Mouse (Mus musculus) heart, embryonic 14.5 days (tissue): ENCODE data around the gene Cdh23. TPM values are rescaled to one million over a fixed set of nuclear protein-coding genes. Genes with fewer than 3 reads are reported as not detected.

Experiments
- ATAC-seq: fragments of 200-750 bp; cut with Nextera tagmentation; 2 replicates; pipeline ENCODE4 v1.8.0; 2017; ENCODE audit warnings: low read depth, moderate TSS enrichment; ENCODE audit not compliant: insufficient number of reproducible peaks, insufficient read depth, low FRiP score
- H3K27ac ChIP-seq, 2 experiments: fragments of 200-500 bp in 1 of 2; fragments of 300-500 bp in 1 of 2; sonication (generic) in 1 of 2; replicated peaks in 1 of 2; 2 replicates each; pipeline ENCODE4 v1.5.1; 2012 to 2014; ENCODE audit warnings: low read depth in 2 of 2, low read length in 2 of 2, control low read depth in 1 of 2, mild to moderate bottlenecking in 1 of 2, mixed read lengths in 1 of 2; ENCODE audit not compliant: control insufficient read depth in 1 of 2, insufficient read depth in 1 of 2
- H3K27me3 ChIP-seq: fragments of 300-500 bp; sonication (generic); 2 replicates; pipeline ENCODE4 v1.6.1; 2014; ENCODE audit warnings: mild to moderate bottlenecking, low read length, control low read depth; ENCODE audit not compliant: control insufficient read depth, insufficient read depth
- H3K36me3 ChIP-seq: fragments of 300-500 bp; sonication (generic); 2 replicates; pipeline ENCODE4 v1.6.1; 2014; ENCODE audit warnings: mild to moderate bottlenecking, control low read depth, low read length, mixed read lengths; ENCODE audit not compliant: control insufficient read depth, insufficient read depth
- H3K4me1 ChIP-seq, 2 experiments: fragments of 200-500 bp in 1 of 2; fragments of 300-500 bp in 1 of 2; sonication (generic) in 1 of 2; 2 replicates each; pipeline ENCODE4 v1.6.1; 2012 to 2014; ENCODE audit warnings: low read length in 2 of 2, control low read depth in 1 of 2, mixed read lengths in 1 of 2; ENCODE audit not compliant: control insufficient read depth in 2 of 2, insufficient read depth in 2 of 2
- H3K4me2 ChIP-seq: fragments of 300-500 bp; sonication (generic); 2 replicates; pipeline ENCODE4 v1.6.1; 2014; ENCODE audit warnings: mild to moderate bottlenecking, low read length
- H3K4me3 ChIP-seq, 2 experiments: fragments of 200-500 bp in 1 of 2; fragments of 300-500 bp in 1 of 2; sonication (generic) in 1 of 2; 2 replicates each; pipeline ENCODE4 v1.5.1; 2012 to 2014; ENCODE audit warnings: low read length in 2 of 2, mild to moderate bottlenecking in 2 of 2, control low read depth in 1 of 2, low read depth in 1 of 2, moderate library complexity in 1 of 2; ENCODE audit not compliant: control insufficient read depth in 1 of 2, insufficient read depth in 1 of 2
- H3K9ac ChIP-seq: fragments of 300-500 bp; sonication (generic); 2 replicates; pipeline ENCODE4 v1.6.1; 2014; ENCODE audit warnings: mild to moderate bottlenecking, low read length
- H3K9me3 ChIP-seq: fragments of 300-500 bp; sonication (generic); 2 replicates; pipeline ENCODE4 v1.6.1; 2016; ENCODE audit warnings: low read length, control low read depth; ENCODE audit not compliant: control insufficient read depth
- WGBS: fragments of 180-500 bp; shearing (Covaris S2); extraction: QIAGEN DNeasy Blood & Tissue Kit; methylation state at CpG from one replicate; pipeline ENCODE4 v1.1.7; 2014; 5-methylcytosine and 5-hydroxymethylcytosine counted together
- polyA plus RNA-seq: library from polyadenylated mRNA; unstranded; fragments of >200 nt; fragmentation: Nextera tagmentation; extraction: Ambion mirVana; gene quantifications from 2 replicates; pipeline ENCODE4 v1.2.1, GENCODE M21; 2014

Gene Cdh23
- polyA plus RNA-seq, 1 experiment from 2014 or later: 0.31 TPM

- Histone ChIP-seq H3K27ac (no peak overlapping the region), H3K36me3 (no peaks in the 10 kb centered on the region), H3K4me2 (no peak overlapping the region), H3K4me3 (no peak overlapping the region), H3K4me1 (no peaks in the 10 kb centered on the region), H3K9me3 (no peaks in the 10 kb centered on the region; the same call in 1 of the 2 replicates), H3K27me3 (no peaks in the 10 kb centered on the region), H3K9ac (no peak overlapping the region)
- WGBS: 7% methylated on average over 2 of the region's 2 CpGs
- ATAC-seq: no peak
Measured at GRCm38 (mm10) chr10:60443078-60443477, 253.2 kb downstream of the Cdh23 start.

GRCm38 (mm10) chr10:60442321-60442720 lies 254.0 kb downstream of the Cdh23 start:
- Histone ChIP-seq H3K9me3 (no peaks in the 10 kb centered on the region; the same call in 1 of the 2 replicates), H3K4me2 (no peak overlapping the region), H3K36me3 (no peaks in the 10 kb centered on the region), H3K27ac (no peak overlapping the region), H3K4me1 (no peaks in the 10 kb centered on the region), H3K27me3 (no peaks in the 10 kb centered on the region), H3K4me3 (no peak overlapping the region), H3K9ac (no peak overlapping the region)
- ATAC-seq: no peak
- WGBS: 74% methylated on average over 4 of the region's 4 CpGs

- H3K36me3 ChIP-seq: no peaks in the 10 kb centered on the region
- no peaks in the 10 kb centered on the region for H3K4me1 ChIP-seq
- no peak overlapping the region for H3K27ac ChIP-seq
- no peaks in the 10 kb centered on the region for H3K9me3 ChIP-seq
- no peak overlapping the region for H3K4me2 ChIP-seq
- no peak overlapping the region for H3K9ac ChIP-seq
- no peak for ATAC-seq
- no peak overlapping the region for H3K4me3 ChIP-seq
- WGBS: 25% methylated on average over 4 of the region's 4 CpGs
- peaks cover 10% of the 10 kb centered on the region for H3K27me3 ChIP-seq
Measured at GRCm38 (mm10) chr10:60432679-60433078, 263.6 kb downstream of the Cdh23 start.

- WGBS: 56% methylated on average over 6 of the region's 6 CpGs
- ATAC-seq: no peak
- H3K27me3 ChIP-seq: peaks cover 10% of the 10 kb centered on the region
- H3K9ac ChIP-seq: no peak overlapping the region
- no peaks in the 10 kb centered on the region for H3K36me3 ChIP-seq
- peaks cover 5% of the 10 kb centered on the region for H3K9me3 ChIP-seq
- no peak overlapping the region for H3K4me3 ChIP-seq
- H3K4me1 ChIP-seq: no peaks in the 10 kb centered on the region
- H3K4me2 ChIP-seq: no peak overlapping the region
- no peak overlapping the region for H3K27ac ChIP-seq
Measured at GRCm38 (mm10) chr10:60430591-60430990, 265.7 kb downstream of the Cdh23 start.

- H3K9me3 ChIP-seq: peaks cover 11% of the 10 kb centered on the region
- H3K9ac ChIP-seq: no peak overlapping the region
- no peak overlapping the region for H3K27ac ChIP-seq
- no peaks in the 10 kb centered on the region for H3K36me3 ChIP-seq
- no peak overlapping the region for H3K4me3 ChIP-seq
- no peak for ATAC-seq
- no peaks in the 10 kb centered on the region for H3K4me1 ChIP-seq
- H3K4me2 ChIP-seq: no peak overlapping the region
- H3K27me3 ChIP-seq: peaks cover 10% of the 10 kb centered on the region
- 79% methylated on average over 10 of the region's 10 CpGs for WGBS
Measured at GRCm38 (mm10) chr10:60430001-60430400, 266.3 kb downstream of the Cdh23 start.

- H3K27ac ChIP-seq: no peak overlapping the region
- no peak overlapping the region for H3K4me3 ChIP-seq
- H3K9ac ChIP-seq: no peak overlapping the region
Measured at GRCm38 (mm10) chr10:60422756-60423155, 273.5 kb downstream of the Cdh23 start.

GRCm38 (mm10) chr10:60419624-60420023 lies 276.7 kb downstream of the Cdh23 start:
- Histone ChIP-seq H3K27ac (no peak overlapping the region), H3K27me3 (no peaks in the 10 kb centered on the region), H3K4me3 (no peak overlapping the region), H3K9me3 (no peaks in the 10 kb centered on the region), H3K9ac (no peak overlapping the region), H3K4me1 (no peaks in the 10 kb centered on the region), H3K4me2 (no peak overlapping the region), H3K36me3 (no peaks in the 10 kb centered on the region)
- ATAC-seq: no peak
- WGBS: 38% methylated on average over 4 of the region's 4 CpGs

More at GRCm38 (mm10) chr10:60422756-60423155, 273.5 kb downstream of the Cdh23 start:
- peaks cover 14% of the 10 kb centered on the region for H3K9me3 ChIP-seq
- no peaks in the 10 kb centered on the region for H3K4me1 ChIP-seq
- H3K27me3 ChIP-seq: no peaks in the 10 kb centered on the region
- 69% methylated on average over 7 of the region's 7 CpGs for WGBS
- no peak for ATAC-seq
- H3K36me3 ChIP-seq: no peaks in the 10 kb centered on the region
- H3K4me2 ChIP-seq: no peak overlapping the region

GRCm38 (mm10) chr10:60418137-60418536 lies 278.2 kb downstream of the Cdh23 start:
- no peak overlapping the region for H3K4me3 ChIP-seq
- no peak overlapping the region for H3K4me2 ChIP-seq
- ATAC-seq: no peak
- no peak overlapping the region for H3K9ac ChIP-seq
- peaks cover 9% of the 10 kb centered on the region; the same call in 1 of the 2 replicates for H3K27me3 ChIP-seq
- H3K27ac ChIP-seq: no peak overlapping the region
- no peaks in the 10 kb centered on the region for H3K36me3 ChIP-seq
- no peaks in the 10 kb centered on the region for H3K4me1 ChIP-seq
- H3K9me3 ChIP-seq: no peaks in the 10 kb centered on the region
- 10% methylated on average over 3 of the region's 3 CpGs for WGBS
